Mouse (Mus musculus): ENCODE measurements around the gene Dync1i1.

DNA sequence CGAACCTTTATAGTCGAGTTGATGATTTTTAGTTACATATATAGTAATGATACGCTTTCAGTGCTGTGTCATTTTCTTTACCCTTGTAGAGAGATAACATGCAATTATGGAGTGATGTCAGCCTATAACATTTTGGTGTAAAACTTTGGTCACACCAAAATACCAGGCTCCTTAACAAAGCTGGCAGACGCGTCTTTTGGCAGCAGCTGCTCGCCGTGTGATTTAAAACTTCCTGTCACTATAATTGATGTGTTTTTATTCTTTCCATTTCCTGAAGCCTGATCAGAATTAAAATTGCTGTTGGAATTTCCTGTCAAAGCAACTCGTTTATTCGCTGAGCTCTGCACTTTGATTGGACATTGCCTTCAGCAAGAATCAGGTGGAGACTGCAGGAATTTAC is 103.7 kb downstream of the Dync1i1 start:
- TF ChIP-seq CHD2 (IDR thresholded peaks at IDR 0.05; ENCODE audit: low read length) (no peak), EP300 (IDR thresholded peaks at IDR 0.05; ENCODE audit: low read depth in 1 of 2, low read length in 2 of 2) (no peak), POLR2AphosphoS2 (IDR thresholded peaks at IDR 0.05; ENCODE audit: low read length) (no peak), CTCF (IDR thresholded peaks at IDR 0.05 in 2 of 3, conservative IDR thresholded peaks at IDR 0.05 in 1 of 3; ENCODE audit: control insufficient read depth in 1 of 3, insufficient read depth in 1 of 3, low read depth in 2 of 3, low read length in 3 of 3, poor library complexity in 1 of 3, severe bottlenecking in 1 of 3) (no peak), CHD1 (IDR thresholded peaks at IDR 0.05; ENCODE audit: low read depth, low read length) (no peak), GATA1 (IDR thresholded peaks at IDR 0.05; ENCODE audit: low read depth, low read length) (no peak)
